Mouse (Mus musculus) midbrain, embryonic 13.5 days (tissue): ENCODE results near the gene Tnni3k. TPM values are rescaled to one million over a fixed set of nuclear protein-coding genes. Genes with fewer than 3 reads are reported as not detected.
A peak's percentile ranks its signal among the peaks of the same experiment; 100 is the strongest.

Experiments used
- ATAC-seq: fragments of 200-750 bp; cut with Nextera tagmentation; 2 replicates; pipeline ENCODE4 v1.8.0; 2017; ENCODE audit warnings: mild to moderate bottlenecking, moderate TSS enrichment, moderate library complexity
- H3K27ac ChIP-seq: fragments of 300-500 bp; sonication (generic); 2 replicates; pipeline ENCODE4 v1.5.1; 2015; ENCODE audit warnings: inconsistent platforms, mild to moderate bottlenecking, moderate library complexity
- H3K27me3 ChIP-seq: fragments of 300-500 bp; sonication (generic); 2 replicates; pipeline ENCODE4 v1.6.1; 2015; ENCODE audit warnings: mild to moderate bottlenecking, inconsistent platforms
- H3K36me3 ChIP-seq: fragments of 300-500 bp; sonication (generic); 2 replicates; pipeline ENCODE4 v1.6.1; 2015; ENCODE audit warnings: mild to moderate bottlenecking, inconsistent platforms
- H3K4me1 ChIP-seq: fragments of 300-500 bp; sonication (generic); replicated peaks from 2 replicates; pipeline ENCODE4 v1.6.1; 2015; ENCODE audit warnings: inconsistent platforms
- H3K4me2 ChIP-seq: fragments of 300-500 bp; sonication (generic); replicated peaks from 2 replicates; pipeline ENCODE4 v1.6.1; 2015; ENCODE audit warnings: moderate library complexity, mild to moderate bottlenecking, inconsistent platforms
- H3K4me3 ChIP-seq: fragments of 300-500 bp; sonication (generic); replicated peaks from 2 replicates; pipeline ENCODE4 v1.5.1; 2015; ENCODE audit warnings: mild to moderate bottlenecking, inconsistent platforms
- H3K9ac ChIP-seq: fragments of 300-500 bp; sonication (generic); replicated peaks from 2 replicates; pipeline ENCODE4 v1.6.1; 2015; ENCODE audit warnings: mild to moderate bottlenecking, inconsistent platforms
- H3K9me3 ChIP-seq: fragments of 300-500 bp; sonication (generic); 2 replicates; pipeline ENCODE4 v1.6.1; 2016; ENCODE audit warnings: mild to moderate bottlenecking, inconsistent platforms
- WGBS: fragments of 180-500 bp; shearing (Covaris S2); methylation state at CpG from one replicate; pipeline ENCODE4 v1.1.7; 2015; 5-methylcytosine and 5-hydroxymethylcytosine counted together
- polyA plus RNA-seq: library from polyadenylated mRNA; unstranded; fragments of >200 nt; fragmentation: Nextera tagmentation; extraction: Ambion mirVana; gene quantifications from 2 replicates; pipeline ENCODE4 v1.2.1, GENCODE M21; 2015

Tnni3k gene
- polyA plus RNA-seq, 1 experiment from 2014 or later, result 0.08 TPM

- Histone ChIP-seq H3K4me1 (no peaks in the 10 kb centered on the region), H3K9ac (no peak overlapping the region), H3K27ac (no peak overlapping the region), H3K4me3 (no peak overlapping the region), H3K4me2 (no peak overlapping the region), H3K27me3 (no peaks in the 10 kb centered on the region), H3K9me3 (no peaks in the 10 kb centered on the region), H3K36me3 (no peaks in the 10 kb centered on the region)
- no peak for ATAC-seq
- WGBS, result 76% methylated on average over 6 of the region's 6 CpGs
Measured at GRCm38 (mm10) chr3:154945688-154946161, 109.5 kb downstream of the Tnni3k start.

GRCm38 (mm10) chr3:154927757-154928156 lies 127.5 kb downstream of the Tnni3k start:
- peak; percentile 69 for ATAC-seq
- Histone ChIP-seq H3K4me1 (peaks cover 15% of the 10 kb centered on the region), H3K36me3 (no peaks in the 10 kb centered on the region), H3K9me3 (no peaks in the 10 kb centered on the region), H3K27me3 (no peaks in the 10 kb centered on the region), H3K9ac (no peak overlapping the region), H3K4me3 (no peak overlapping the region), H3K4me2 (peak overlapping the region; percentile 10; the same call in 1 of the 2 replicates), H3K27ac (peak overlapping the region; percentile 65)
- WGBS, result 45% methylated on average over 8 of the region's 8 CpGs

GRCm38 (mm10) chr3:154924936-154925335 lies 130.3 kb downstream of the Tnni3k start:
- H3K4me3 ChIP-seq, result no peak overlapping the region
- no peak for ATAC-seq
- no peaks in the 10 kb centered on the region for H3K9me3 ChIP-seq
- H3K27me3 ChIP-seq, result no peaks in the 10 kb centered on the region
- H3K9ac ChIP-seq, result no peak overlapping the region
- H3K4me2 ChIP-seq, result no peak overlapping the region
- peaks cover 15% of the 10 kb centered on the region for H3K4me1 ChIP-seq
- 93% methylated on average over 8 of the region's 8 CpGs for WGBS
- no peaks in the 10 kb centered on the region for H3K36me3 ChIP-seq
- no peak overlapping the region for H3K27ac ChIP-seq

GRCm38 (mm10) chr3:154915566-154915965 lies 139.6 kb downstream of the Tnni3k start:
- Histone ChIP-seq H3K36me3 (no peaks in the 10 kb centered on the region), H3K27ac (no peak overlapping the region), H3K4me3 (no peak overlapping the region), H3K9ac (no peak overlapping the region), H3K27me3 (no peaks in the 10 kb centered on the region), H3K4me2 (no peak overlapping the region), H3K9me3 (no peaks in the 10 kb centered on the region), H3K4me1 (no peaks in the 10 kb centered on the region)
- 77% methylated on average over 1 of the region's 1 CpGs for WGBS
- ATAC-seq, result no peak

GRCm38 (mm10) chr3:154913641-154914040 lies 141.6 kb downstream of the Tnni3k start:
- H3K4me1 ChIP-seq, result no peaks in the 10 kb centered on the region
- no peak overlapping the region for H3K27ac ChIP-seq
- H3K9ac ChIP-seq, result no peak overlapping the region
- H3K27me3 ChIP-seq, result no peaks in the 10 kb centered on the region
- no peak overlapping the region for H3K4me2 ChIP-seq
- ATAC-seq, result no peak
- no peak overlapping the region for H3K4me3 ChIP-seq
- no peaks in the 10 kb centered on the region for H3K36me3 ChIP-seq
- 52% methylated on average over 6 of the region's 6 CpGs for WGBS
- H3K9me3 ChIP-seq, result no peaks in the 10 kb centered on the region

- no peaks in the 10 kb centered on the region for H3K9me3 ChIP-seq
Measured at GRCm38 (mm10) chr3:154896737-154897136, 158.5 kb downstream of the Tnni3k start.

GRCm38 (mm10) chr3:154893225-154893624 lies 162.0 kb downstream of the Tnni3k start:
- Histone ChIP-seq H3K4me3 (no peak overlapping the region), H3K27ac (no peak overlapping the region), H3K9me3 (no peaks in the 10 kb centered on the region), H3K36me3 (no peaks in the 10 kb centered on the region), H3K4me2 (no peak overlapping the region), H3K27me3 (no peaks in the 10 kb centered on the region), H3K9ac (no peak overlapping the region), H3K4me1 (no peaks in the 10 kb centered on the region)
- ATAC-seq, result no peak
- WGBS, result 95% methylated on average over 3 of the region's 3 CpGs

More at GRCm38 (mm10) chr3:154896737-154897136, 158.5 kb downstream of the Tnni3k start:
- Histone ChIP-seq H3K27me3 (no peaks in the 10 kb centered on the region), H3K4me1 (no peaks in the 10 kb centered on the region), H3K27ac (no peak overlapping the region), H3K4me3 (no peak overlapping the region), H3K36me3 (no peaks in the 10 kb centered on the region), H3K4me2 (no peak overlapping the region), H3K9ac (no peak overlapping the region)
- ATAC-seq, result no peak
- 70% methylated on average over 7 of the region's 7 CpGs for WGBS

- H3K9ac ChIP-seq, result no peak overlapping the region
- ATAC-seq, result peak; percentile 80
- H3K9me3 ChIP-seq, result no peaks in the 10 kb centered on the region
- 0 out of 2 replicates have a peak overlapping the region, but pooled peaks have one; percentile 22 for H3K4me2 ChIP-seq
- no peaks in the 10 kb centered on the region for H3K36me3 ChIP-seq
- H3K4me1 ChIP-seq, result peaks cover 13% of the 10 kb centered on the region
- 25% methylated on average over 5 of the region's 5 CpGs for WGBS
- H3K4me3 ChIP-seq, result no peak overlapping the region
- H3K27ac ChIP-seq, result no peak overlapping the region
- H3K27me3 ChIP-seq, result no peaks in the 10 kb centered on the region
Measured at GRCm38 (mm10) chr3:154885452-154885851, 169.8 kb downstream of the Tnni3k start.

GRCm38 (mm10) chr3:154885048-154885447 lies 170.2 kb downstream of the Tnni3k start:
- no peaks in the 10 kb centered on the region for H3K27me3 ChIP-seq
- H3K9me3 ChIP-seq, result no peaks in the 10 kb centered on the region
- 42% methylated on average over 5 of the region's 5 CpGs for WGBS
- peak; percentile 63 for ATAC-seq
- no peak overlapping the region; the same call in 1 of the 2 replicates for H3K27ac ChIP-seq
- no peak overlapping the region for H3K4me3 ChIP-seq
- H3K4me1 ChIP-seq, result peaks cover 13% of the 10 kb centered on the region
- H3K4me2 ChIP-seq, result 0 out of 2 replicates have a peak overlapping the region, but pooled peaks have one; percentile 22
- no peak overlapping the region; the same call in 1 of the 2 replicates for H3K9ac ChIP-seq
- no peaks in the 10 kb centered on the region for H3K36me3 ChIP-seq

- H3K36me3 ChIP-seq, result no peaks in the 10 kb centered on the region
- H3K9me3 ChIP-seq, result no peaks in the 10 kb centered on the region
- no peaks in the 10 kb centered on the region for H3K27me3 ChIP-seq
- no peak overlapping the region for H3K4me3 ChIP-seq
- no peak overlapping the region for H3K9ac ChIP-seq
- H3K4me2 ChIP-seq, result no peak overlapping the region
- no peak for ATAC-seq
- no peak overlapping the region for H3K27ac ChIP-seq
- peaks cover 13% of the 10 kb centered on the region for H3K4me1 ChIP-seq
- 75% methylated on average over 2 of the region's 2 CpGs for WGBS
Measured at GRCm38 (mm10) chr3:154881428-154881986, 173.7 kb downstream of the Tnni3k start.

- Histone ChIP-seq H3K9ac (no peak overlapping the region), H3K27me3 (no peaks in the 10 kb centered on the region), H3K4me3 (no peak overlapping the region), H3K9me3 (no peaks in the 10 kb centered on the region), H3K4me1 (peaks cover 11% of the 10 kb centered on the region), H3K36me3 (no peaks in the 10 kb centered on the region), H3K27ac (no peak overlapping the region), H3K4me2 (no peak overlapping the region)
- ATAC-seq, result no peak
- 50% methylated on average over 4 of the region's 4 CpGs for WGBS
Measured at GRCm38 (mm10) chr3:154880536-154880939, 174.7 kb downstream of the Tnni3k start.

- no peak overlapping the region for H3K27ac ChIP-seq
- ATAC-seq, result no peak
- no peaks in the 10 kb centered on the region for H3K27me3 ChIP-seq
- no peaks in the 10 kb centered on the region for H3K9me3 ChIP-seq
- no peak overlapping the region for H3K4me3 ChIP-seq
- no peaks in the 10 kb centered on the region for H3K36me3 ChIP-seq
- no peak overlapping the region for H3K9ac ChIP-seq
- WGBS, result 80% methylated on average over 5 of the region's 5 CpGs
- no peak overlapping the region for H3K4me2 ChIP-seq
- peaks cover 6% of the 10 kb centered on the region for H3K4me1 ChIP-seq
Measured at GRCm38 (mm10) chr3:154880108-154880507, 175.1 kb downstream of the Tnni3k start.

GRCm38 (mm10) chr3:154879515-154879914 lies 175.7 kb downstream of the Tnni3k start:
- Histone ChIP-seq H3K9me3 (no peaks in the 10 kb centered on the region), H3K4me2 (no peak overlapping the region), H3K4me1 (peaks cover 4% of the 10 kb centered on the region; the same call in 1 of the 2 replicates), H3K9ac (no peak overlapping the region), H3K36me3 (no peaks in the 10 kb centered on the region), H3K4me3 (no peak overlapping the region), H3K27ac (no peak overlapping the region), H3K27me3 (no peaks in the 10 kb centered on the region)
- no peak for ATAC-seq
- WGBS, result 65% methylated on average over 2 of the region's 2 CpGs
